8 mouse cellular contexts compared by ENCODE assay signal in genomic region chr3:69125461-69125860, GRCm38 (mm10). TPM values are rescaled to one million over a fixed set of nuclear protein-coding genes. Genes with fewer than 3 reads are reported as not detected.
DNase-seq lines count a peak whose midpoint lies in the region; ATAC-seq and TF ChIP-seq lines count a peak whose summit lies in the region.

No protein-coding gene starts in this region.

- peak overlapping the region; percentile 99 for H3K9ac ChIP-seq in hindbrain, embryonic 16.5 days (ENCODE audit: low read depth, low read length)
- peak overlapping the region; percentile 86 for H3K9ac ChIP-seq in midbrain, embryonic 15.5 days

- no peak for DNase-seq in kidney, adult 2 months
- DNase-seq in kidney, postnatal 14 days = no peak
- no peak for DNase-seq in retina, embryonic 14.5 days (ENCODE audit: low spot score)
- no peak for DNase-seq in left cerebral cortex, adult 9 months (ENCODE audit: low spot score in 2 of 2)
- DNase-seq in cerebellum, adult 18-20 months = no peak

- H3K27ac ChIP-seq in kidney, adult 2 months (ENCODE audit: insufficient read depth, low read depth, low read length) = peak overlapping the region; percentile 95; the same call in 1 of the 2 replicates
- H3K27ac ChIP-seq in cortical plate, adult 2 months (ENCODE audit: insufficient read depth, low read length) = peak overlapping the region; percentile 95; the same call in 1 of the 2 replicates
- no peak overlapping the region; the same call in 1 of the 2 replicates for H3K27ac ChIP-seq in hindbrain, embryonic 16.5 days (ENCODE audit: low read depth, low read length)
- peak overlapping the region; percentile 96; the same call in 1 of the 2 replicates for H3K27ac ChIP-seq in midbrain, embryonic 15.5 days

- no peak for ATAC-seq in hindbrain, embryonic 16.5 days
- ATAC-seq in midbrain, embryonic 15.5 days (replicated peaks) = no peak

- 4% methylated on average over 4 of the region's 4 CpGs for WGBS in kidney, adult 2 months
- 15% methylated on average over 4 of the region's 4 CpGs for WGBS in hindbrain, embryonic 16.5 days
- 14% methylated on average over 4 of the region's 4 CpGs for WGBS in midbrain, embryonic 15.5 days

- peak overlapping the region; percentile 72 for H3K4me3 ChIP-seq in kidney, adult 2 months (ENCODE audit: insufficient read depth, low read depth, low read length)
- H3K4me3 ChIP-seq in cortical plate, adult 2 months (ENCODE audit: insufficient read depth, low read length) = peak overlapping the region; percentile 47
- peak overlapping the region; percentile 96 for H3K4me3 ChIP-seq in hindbrain, embryonic 16.5 days (ENCODE audit: low read length)
- peak overlapping the region; percentile 94 for H3K4me3 ChIP-seq in midbrain, embryonic 15.5 days

- H3K4me2 ChIP-seq in hindbrain, embryonic 16.5 days (ENCODE audit: low read length) = peak overlapping the region; percentile 71
- H3K4me2 ChIP-seq in midbrain, embryonic 15.5 days = peak overlapping the region; percentile 80

- no peak for TF ChIP-seq CTCF in kidney, adult 2 months (conservative IDR thresholded peaks at IDR 0.05; ENCODE audit: insufficient read depth, insufficient read length, low read depth, low read length)
- no peak for TF ChIP-seq CTCF in cortical plate, adult 2 months (IDR thresholded peaks at IDR 0.05; ENCODE audit: extremely low read depth, insufficient read depth, low read length)

- H3K27me3 ChIP-seq in kidney, adult 2 months (replicated peaks; ENCODE audit: control insufficient read depth, insufficient read depth, low read length) = no peaks in the 10 kb centered on the region
- no peaks in the 10 kb centered on the region for H3K27me3 ChIP-seq in hindbrain, embryonic 16.5 days (replicated peaks; ENCODE audit: control insufficient read depth, insufficient read depth, low read length)
- H3K27me3 ChIP-seq in midbrain, embryonic 15.5 days (replicated peaks) = peaks cover 2% of the 10 kb centered on the region; the same call in 1 of the 2 replicates

- H3K9me3 ChIP-seq in hindbrain, embryonic 16.5 days (ENCODE audit: control insufficient read depth, low read length) = no peaks in the 10 kb centered on the region
- H3K9me3 ChIP-seq in midbrain, embryonic 15.5 days = no peaks in the 10 kb centered on the region

- no peaks in the 10 kb centered on the region for H3K36me3 ChIP-seq in kidney, adult 2 months (ENCODE audit: control insufficient read depth, insufficient read depth, low read length)
- H3K36me3 ChIP-seq in hindbrain, embryonic 16.5 days (ENCODE audit: control insufficient read depth, insufficient read depth, low read length) = no peaks in the 10 kb centered on the region
- H3K36me3 ChIP-seq in midbrain, embryonic 15.5 days (replicated peaks) = no peaks in the 10 kb centered on the region

- H3K4me1 ChIP-seq in kidney, adult 2 months (ENCODE audit: control insufficient read depth, insufficient read depth, low read length) = peaks cover 6% of the 10 kb centered on the region; the same call in 1 of the 2 replicates
- no peaks in the 10 kb centered on the region; the same call in 1 of the 2 replicates for H3K4me1 ChIP-seq in cortical plate, adult 2 months (ENCODE audit: control insufficient read depth, insufficient read depth, low read length)
- peaks cover 15% of the 10 kb centered on the region for H3K4me1 ChIP-seq in hindbrain, embryonic 16.5 days (ENCODE audit: control insufficient read depth, insufficient read depth, low read depth, low read length)
- peaks cover 27% of the 10 kb centered on the region for H3K4me1 ChIP-seq in midbrain, embryonic 15.5 days

- no peak for TF ChIP-seq POLR2A in kidney, adult 2 months (IDR thresholded peaks at IDR 0.05; ENCODE audit: low read depth, low read length)
- TF ChIP-seq POLR2A in cortical plate, adult 2 months (IDR thresholded peaks at IDR 0.05; ENCODE audit: extremely low read depth, insufficient read depth, low read length) = no peak

RNA-seq across cellular contexts. Expression of gene Kpna4, which starts 1.5 kb away (rescaled TPM):
- polyA plus RNA-seq in kidney, adult 2 months (2012; rRNA removed) = 8.6 and 11.3 TPM in 2 replicates
- polyA plus RNA-seq in cortical plate, adult 2 months (2012; rRNA removed) = 31.3 TPM in 2 replicates
- polyA plus RNA-seq in hindbrain, embryonic 16.5 days (2015; fragmentation: Nextera tagmentation; extraction: Ambion mirVana) = 27.0 and 28.7 TPM in 2 replicates
- polyA plus RNA-seq in midbrain, embryonic 15.5 days (2015; fragmentation: Nextera tagmentation; extraction: Ambion mirVana) = 33.0 and 34.9 TPM in 2 replicates
